Mouse (Mus musculus) adrenal gland (tissue): Measurements from ENCODE around the gene Zfp383.
"Not testable (repeated sequence)": the region's sequence is repeated elsewhere in the genome, so short reads cannot be mapped to it uniquely, and the experiment has no call there.

Experiments
- intact Hi-C: fragments of 180-260 bp; cut with DNase I; formaldehyde crosslinking; loops from one replicate; pipeline ENCODE4 v1.15.1; 2025
- microRNA-seq, 2 experiments: library from miRNA; unstranded; fragments of <30 nt; microRNA quantifications; one replicate each; pipeline ENCODE4; 2019

The Zfp383 gene

DNA sequence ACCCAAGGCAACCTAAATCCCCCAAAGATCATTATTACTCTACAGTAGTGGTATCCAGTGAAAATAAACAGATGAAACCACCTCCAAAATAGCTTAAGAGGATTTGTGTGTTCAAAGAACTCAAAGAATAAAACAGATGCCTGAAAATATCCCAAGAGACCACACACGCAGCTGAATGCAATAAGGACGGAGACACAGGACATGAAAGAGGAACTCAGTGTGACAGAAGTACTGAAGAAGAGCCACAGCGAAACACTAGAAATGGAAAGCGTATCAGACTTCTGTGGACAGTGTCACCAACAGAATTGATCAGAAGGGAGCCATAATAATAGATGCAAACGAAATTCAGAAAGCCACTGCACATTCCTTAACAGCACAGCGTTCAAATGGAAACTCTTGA, 30.8 kb downstream of the Zfp383 start:
- intact Hi-C loops, result no loop called here

DNA sequence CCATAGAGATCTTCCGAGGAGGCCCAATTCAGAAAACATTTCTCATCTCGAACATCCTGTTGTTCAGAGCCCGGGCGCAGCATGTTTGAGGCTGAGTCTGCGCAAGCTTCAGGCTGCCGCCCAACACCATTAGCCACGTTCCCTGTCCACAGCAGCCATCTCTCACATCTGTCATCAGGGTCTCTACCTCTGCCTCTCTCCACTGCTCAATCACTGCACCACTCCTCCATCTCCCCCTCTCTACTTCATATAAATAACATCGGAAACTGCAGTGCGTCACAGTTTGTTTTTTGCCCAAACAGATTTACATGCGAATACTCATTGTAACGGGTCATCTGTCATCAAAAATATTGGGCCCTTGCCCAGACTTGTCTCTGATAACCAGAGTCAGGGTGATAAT, 33.0 kb downstream of the Zfp383 start:
- intact Hi-C loops, result no loop called here

DNA sequence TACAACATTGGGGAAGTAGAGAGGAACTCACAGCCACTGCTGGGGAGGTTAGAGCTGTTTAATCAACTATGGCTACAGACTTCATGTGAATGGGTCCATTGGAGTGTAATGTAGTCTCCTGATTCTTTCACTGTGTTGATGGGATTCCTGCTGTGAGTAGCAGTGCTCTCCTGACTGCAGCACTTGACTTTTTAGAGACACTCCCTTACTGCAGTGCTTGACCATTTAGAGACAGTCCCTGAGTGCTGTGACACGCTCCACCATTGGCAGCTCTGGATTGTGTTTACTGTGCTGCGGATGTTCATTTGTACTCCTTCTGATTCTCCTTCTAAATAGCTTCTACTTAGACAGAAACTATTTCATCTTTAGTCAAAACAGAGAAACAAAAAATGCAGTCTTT, 34.7 kb downstream of the Zfp383 start:
- intact Hi-C loops, result no loop called here

DNA sequence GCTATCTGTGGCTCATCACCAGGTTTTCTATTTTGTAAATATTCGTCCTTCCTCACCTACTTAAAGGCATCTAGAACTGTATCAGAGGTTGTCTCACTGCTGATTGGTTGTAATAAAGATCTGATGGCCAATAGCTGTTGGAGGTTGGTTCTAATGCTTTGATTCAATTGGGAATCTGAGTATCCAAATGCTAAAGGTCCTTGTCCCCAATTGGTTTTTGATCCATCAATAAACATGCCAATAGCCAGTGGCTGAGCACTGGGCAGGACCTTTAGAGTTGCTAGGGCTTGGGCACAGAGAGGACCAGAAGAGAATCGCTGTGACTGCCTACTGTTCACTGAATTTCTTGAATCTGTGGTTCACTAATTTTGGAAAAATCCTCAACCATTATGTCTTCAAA, 35.7 kb downstream of the Zfp383 start:
- intact Hi-C loops, result no loop called here

DNA sequence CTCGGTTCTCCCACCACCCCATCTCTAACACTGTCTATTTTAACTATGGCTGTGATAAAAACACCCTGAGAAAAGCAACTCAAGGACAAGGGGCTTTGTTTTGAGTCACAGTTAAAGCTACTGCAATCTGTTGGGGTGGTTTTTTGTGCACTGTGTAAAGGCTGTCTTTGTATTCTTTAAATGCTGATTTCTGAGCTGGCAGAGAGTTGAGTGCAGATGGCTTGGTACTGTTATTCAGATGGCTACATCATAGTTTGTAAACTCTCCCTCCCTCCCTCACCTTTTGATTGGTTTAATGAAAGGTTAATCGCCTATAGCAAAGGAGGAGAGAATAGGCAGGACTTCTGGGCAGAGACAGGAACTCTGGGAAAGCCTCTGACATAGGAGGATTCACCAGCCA, 36.2 kb downstream of the Zfp383 start:
- intact Hi-C loops, result no loop called here

DNA sequence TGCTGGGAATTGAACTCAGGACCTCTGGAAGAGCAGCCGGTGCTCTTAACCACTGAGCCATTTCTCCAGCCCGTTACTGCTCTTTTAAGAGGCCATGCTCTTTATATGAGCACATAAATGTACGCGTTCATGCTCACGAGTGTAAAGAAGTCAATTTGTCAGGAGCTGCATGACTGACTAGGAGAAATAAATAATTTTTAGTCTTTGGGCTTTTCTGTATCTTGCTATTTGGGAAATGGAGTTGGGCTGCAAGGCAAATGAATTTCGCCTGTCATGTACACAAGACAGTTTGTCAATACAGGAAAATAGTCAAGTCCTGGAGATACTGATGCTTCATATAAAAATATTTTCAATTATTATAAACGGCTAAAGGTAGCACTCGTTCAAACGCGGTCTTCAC, 45.1 kb downstream of the Zfp383 start:
- intact Hi-C loops, result loop anchor here (10.0 kb wide), 1 partner anchor 212 kb away; the partner anchor contains the start of gene Zfp146

DNA sequence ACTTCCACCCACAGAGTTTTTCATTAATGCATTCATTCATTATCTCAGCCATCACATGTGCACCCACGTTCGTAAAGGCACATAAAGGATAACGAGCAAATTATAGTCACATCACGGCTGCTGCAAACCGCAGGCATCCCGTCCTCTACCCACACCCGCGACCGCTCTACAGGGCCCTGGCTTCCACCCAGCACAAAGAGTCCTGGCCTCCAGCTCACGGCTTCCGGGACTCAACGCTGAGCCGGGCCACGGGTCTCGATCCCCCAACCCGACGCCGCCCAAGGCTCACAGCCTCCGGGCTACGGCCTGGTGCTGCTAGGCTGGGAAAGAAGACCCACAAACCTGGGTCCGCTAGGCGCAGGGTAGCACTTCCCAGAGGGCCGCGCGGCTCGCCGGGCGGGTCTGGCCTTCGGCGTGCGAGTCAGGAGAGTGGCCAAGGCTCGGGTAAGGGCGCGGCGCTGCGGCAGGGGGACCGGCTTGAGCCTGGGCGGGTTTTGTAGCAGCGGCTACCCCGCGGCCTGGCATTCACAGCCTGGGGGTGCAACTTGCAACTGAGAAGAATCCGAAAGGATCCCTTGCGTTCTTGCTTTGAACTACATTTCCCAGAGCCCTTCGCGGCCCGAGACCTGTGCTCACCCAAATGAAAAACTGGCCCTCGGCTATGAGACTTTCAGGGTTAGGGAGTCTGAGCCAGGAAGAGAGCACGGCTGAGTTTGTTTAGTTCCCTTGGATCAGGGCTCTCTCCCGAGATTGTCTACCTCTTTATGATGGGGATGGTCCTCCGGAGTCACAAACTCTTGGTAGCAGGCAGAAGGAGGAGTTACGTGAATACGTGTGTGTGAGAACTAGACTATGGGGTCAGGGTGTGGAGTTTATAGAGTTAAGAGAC, 45.7 kb downstream of the Zfp383 start, which contains the start of gene Zfp74:
TSS of gene Zfp74 (minus strand) at position 577 of the 889 bp plus-strand sequence.
- intact Hi-C loops, result loop anchor here (10.0 kb wide), 1 partner anchor 211 kb away; the partner anchor contains the start of gene Zfp146

DNA sequence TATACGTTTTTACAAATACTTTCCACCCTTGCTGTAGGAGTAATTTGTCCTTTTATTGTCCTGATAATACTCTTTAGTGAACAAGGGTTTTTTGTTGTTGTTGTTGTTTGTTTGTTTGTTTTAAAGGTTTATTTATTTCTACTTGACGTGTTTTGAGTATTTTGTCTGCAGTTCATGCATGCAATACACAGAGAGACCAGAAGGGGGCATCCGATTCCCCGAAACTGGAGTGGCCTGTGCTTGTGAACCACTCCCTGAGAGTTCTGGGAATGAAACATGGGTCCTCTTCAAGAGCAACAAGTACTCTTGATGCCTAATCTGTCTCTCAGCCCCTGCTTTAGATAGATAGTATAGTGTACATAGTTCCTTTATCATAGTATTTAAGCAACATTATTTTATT, 46.7 kb downstream of the Zfp383 start:
- intact Hi-C loops, result loop anchor here (10.0 kb wide), 1 partner anchor 210 kb away; the partner anchor contains the start of gene Zfp146

DNA sequence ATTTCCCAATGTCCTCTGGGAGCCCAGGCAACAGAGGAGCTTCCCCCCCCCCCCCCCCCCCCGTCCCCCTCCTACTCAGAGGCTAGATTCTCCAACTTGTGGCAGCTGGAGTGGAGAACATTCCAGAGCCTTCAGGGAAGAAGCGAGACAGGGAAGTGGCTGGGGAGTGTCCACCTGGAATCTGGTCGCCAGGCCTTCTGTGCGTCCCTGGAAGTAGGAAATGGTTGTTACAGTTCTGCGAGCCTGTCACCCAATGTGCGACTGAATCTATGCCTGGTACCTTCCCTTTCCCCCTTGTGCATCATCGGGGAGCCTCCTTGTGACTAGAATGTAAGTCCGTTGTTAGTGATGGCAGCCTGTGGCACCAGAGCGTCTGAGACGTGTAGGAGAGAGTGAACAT, 48.2 kb downstream of the Zfp383 start:
- intact Hi-C loops, result loop anchor here (10.0 kb wide), 1 partner anchor 209 kb away; the partner anchor contains the start of gene Zfp146

DNA sequence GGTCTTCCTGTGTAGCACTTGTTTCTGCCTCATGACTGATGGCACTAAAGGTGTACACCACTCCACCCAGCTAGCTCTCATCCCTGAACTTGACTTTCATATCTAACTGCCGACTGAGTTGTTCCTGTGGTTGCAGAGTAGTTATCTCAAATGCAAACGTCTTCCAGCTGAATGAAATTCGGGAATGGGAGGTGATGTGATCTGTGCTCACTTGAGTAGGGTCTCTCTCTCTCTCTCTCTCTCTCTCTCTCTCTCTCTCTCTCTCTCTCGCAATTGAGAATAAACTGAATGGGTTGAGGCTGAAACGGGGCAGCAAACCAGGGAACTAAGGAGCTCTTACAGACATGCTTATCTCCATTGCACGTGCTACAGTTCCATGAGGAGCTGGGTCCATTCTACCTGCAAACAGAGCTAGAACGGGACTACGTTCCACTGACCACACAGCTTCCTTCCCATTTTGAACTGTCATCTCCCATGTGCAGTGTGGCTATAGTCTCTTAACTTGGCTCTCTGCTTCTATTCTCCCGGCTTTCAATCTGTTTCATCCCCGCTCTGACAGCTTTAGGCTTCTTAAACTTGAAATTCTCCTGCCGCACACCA, 50.2 kb downstream of the Zfp383 start:
- intact Hi-C loops, result loop anchor here (10.0 kb wide), 1 partner anchor 207 kb away; the partner anchor contains the start of gene Zfp146

DNA sequence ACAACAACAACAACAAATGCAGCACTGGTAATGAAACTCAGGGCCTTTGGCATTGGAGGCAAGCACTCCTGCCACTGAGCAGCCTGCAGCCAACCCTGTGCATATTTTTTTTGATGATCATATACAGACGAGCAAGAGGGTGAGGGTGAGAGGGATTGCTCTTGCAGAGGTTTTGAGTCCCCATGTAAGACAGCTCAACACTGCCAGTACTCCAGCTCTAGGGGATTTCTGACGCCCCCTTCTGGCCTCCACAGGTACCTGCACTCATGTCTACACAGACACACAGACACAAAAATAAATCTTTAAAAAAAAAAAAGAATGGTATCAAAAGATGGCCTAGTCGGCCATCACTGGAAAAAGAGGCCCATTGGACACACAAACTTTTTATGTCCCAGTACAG, 51.0 kb downstream of the Zfp383 start:
- intact Hi-C loops, result loop anchor here (10.0 kb wide), 1 partner anchor 206 kb away; the partner anchor contains the start of gene Zfp146

DNA sequence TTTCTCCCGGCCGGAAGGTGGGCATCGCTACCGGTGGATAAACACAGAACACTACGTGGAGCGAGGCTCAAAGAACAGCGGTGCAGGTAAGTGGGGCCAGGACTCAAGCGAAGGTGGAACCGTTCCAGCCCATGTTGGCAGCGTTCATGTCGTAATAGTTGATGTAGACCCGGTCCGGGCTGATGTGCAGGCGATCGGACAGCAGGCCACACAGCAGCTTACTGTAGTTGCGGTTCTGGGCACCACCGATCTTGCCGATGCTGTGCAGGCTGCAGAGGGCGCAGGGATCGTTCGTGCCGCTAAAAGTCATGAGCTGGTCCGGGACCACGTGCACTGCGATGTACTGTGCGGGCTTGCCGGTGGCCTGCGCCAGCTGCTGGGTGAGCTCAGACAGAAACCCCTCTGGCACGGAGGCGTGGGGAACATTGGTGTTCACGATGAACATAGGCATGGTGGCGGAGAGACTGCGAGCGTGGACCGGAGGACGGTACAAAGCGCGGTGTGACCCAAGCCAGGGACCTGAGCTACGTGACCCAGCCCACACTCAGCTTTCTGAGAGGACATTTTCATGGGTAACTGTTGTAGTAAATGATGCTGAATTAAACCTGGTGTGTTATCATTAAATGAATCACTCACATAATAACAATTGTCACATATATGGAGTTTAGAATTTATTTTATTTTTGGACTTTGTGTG, 57.2 kb downstream of the Zfp383 start:
- intact Hi-C loops, result not testable (repeated sequence)

Small RNA genes lying within 50 kb of the gene (microRNA-seq; reads per million reads assigned to microRNA genes)
- 0.86 to 0.92 reads per million in 2 experiments for gene Mir7668
